Mouse (Mus musculus) liver, postnatal 0 days (tissue): ENCODE results near the gene Mob1a.

ENCODE experiments used
- CTCF ChIP-seq: sonication (generic); IDR thresholded peaks from 2 replicates; pipeline ENCODE4 v1.5.1; 2016; ENCODE audit warnings: antibody characterized with exemption, low read depth
- EP300 ChIP-seq: IDR thresholded peaks from 2 replicates; pipeline ENCODE4 v1.6.1; 2016; ENCODE audit warnings: antibody characterized with exemption, low read depth, mild to moderate bottlenecking

GRCm38 (mm10) chr6:83363075-83363474 is 37.3 kb downstream of the Mob1a start:
- TF ChIP-seq CTCF = no peak
- no peak for TF ChIP-seq EP300
